Mouse (Mus musculus) spleen, adult 2 months (tissue): Measurements from ENCODE around the gene Gm5431. TPM values are rescaled to one million over a fixed set of nuclear protein-coding genes. Genes with fewer than 3 reads are reported as not detected.

Experiments
- DNase-seq, 2 experiments: peaks; one replicate each; pipeline versions ENCODE4 v3.0.0 to v3.0.0-alpha.2; 2012 to 2021; ENCODE audit warnings: low spot score in 2 of 2, low read depth in 1 of 2
- H3K27ac ChIP-seq: fragments of 200-500 bp; 2 replicates; pipeline ENCODE4 v1.5.1; 2012; ENCODE audit warnings: low read length, inconsistent platforms; ENCODE audit not compliant: insufficient read depth
- H3K27me3 ChIP-seq: fragments of 200-500 bp; 2 replicates; pipeline ENCODE4 v1.6.1; 2012; ENCODE audit warnings: mild to moderate bottlenecking, moderate library complexity, low read length, inconsistent platforms; ENCODE audit not compliant: control insufficient read depth, insufficient read depth
- H3K36me3 ChIP-seq: fragments of 200-500 bp; 2 replicates; pipeline ENCODE4 v1.6.1; 2012; ENCODE audit warnings: mild to moderate bottlenecking, low read length, inconsistent platforms; ENCODE audit not compliant: control insufficient read depth, insufficient read depth
- H3K4me1 ChIP-seq: fragments of 200-500 bp; 2 replicates; pipeline ENCODE4 v1.6.1; 2011; ENCODE audit warnings: inconsistent platforms; ENCODE audit not compliant: control insufficient read depth, insufficient read depth, insufficient read length
- H3K4me3 ChIP-seq: fragments of 200-500 bp; 2 replicates; pipeline ENCODE4 v1.5.1; 2011; ENCODE audit warnings: mild to moderate bottlenecking, inconsistent platforms; ENCODE audit not compliant: insufficient read depth, insufficient read length; ENCODE audit errors: extremely low read depth
- CTCF ChIP-seq: fragments of 200-500 bp; IDR thresholded peaks from 2 replicates; pipeline ENCODE4 v1.5.1; 2011; ENCODE audit warnings: mild to moderate bottlenecking, inconsistent platforms; ENCODE audit not compliant: insufficient read depth, insufficient read length, insufficient replicate concordance; ENCODE audit errors: extremely low read depth
- POLR2A ChIP-seq: fragments of 200-500 bp; IDR thresholded peaks from 2 replicates; pipeline ENCODE4 v1.6.1; 2011; ENCODE audit warnings: low read depth, low read length, inconsistent platforms
- WGBS: fragments of 180-500 bp; shearing (Covaris S2); methylation state at CpG from one replicate; pipeline ENCODE4 v1.1.7; 2018; 5-methylcytosine and 5-hydroxymethylcytosine counted together
- polyA plus RNA-seq: library from polyadenylated mRNA; depleted of rRNA; stranded (reverse); fragments of >200 nt; gene quantifications from 2 replicates; pipeline ENCODE4 v1.2.3, GENCODE M21; 2012

Gm5431 gene
- polyA plus RNA-seq, 1 experiment, result 0.37 TPM

- peak overlapping the region; percentile 67 for H3K27ac ChIP-seq
- H3K4me3 ChIP-seq, result peak overlapping the region; percentile 63
- H3K4me1 ChIP-seq, result peaks cover 4% of the 10 kb centered on the region; the same call in 1 of the 2 replicates
- TF ChIP-seq POLR2A (no peak), CTCF (no peak)
- DNase-seq, result no peak
- H3K36me3 ChIP-seq, result peaks cover 25% of the 10 kb centered on the region
- WGBS, result 3% methylated on average over 7 of the region's 7 CpGs
- H3K27me3 ChIP-seq, result no peaks in the 10 kb centered on the region
Observed at GRCm38 (mm10) chr11:48869380-48870110, 32.5 kb downstream of the Gm5431 start.

DNA sequence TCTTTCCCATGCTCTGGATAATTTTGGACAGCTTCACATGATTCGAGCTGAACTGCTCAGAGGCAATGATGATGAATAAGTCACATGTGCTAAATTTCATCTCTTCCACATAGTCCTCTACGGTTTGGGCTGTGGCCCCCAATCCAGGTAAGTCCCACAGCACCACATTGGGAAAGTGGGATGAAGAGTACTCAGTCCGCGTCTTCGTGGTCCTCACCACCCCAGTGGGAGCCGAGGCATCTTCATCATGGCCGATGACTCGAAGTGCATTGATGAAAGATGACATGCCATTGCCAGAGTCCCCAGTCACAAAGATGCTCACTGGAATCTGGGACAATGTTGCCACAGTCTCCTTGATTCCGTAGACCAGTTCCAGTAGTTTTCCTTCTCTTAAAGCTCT lies 35.5 kb downstream of the Gm5431 start:
- WGBS, result 97% methylated on average over 9 of the region's 9 CpGs
- Histone ChIP-seq H3K27ac (no peak overlapping the region), H3K4me3 (no peak overlapping the region), H3K4me1 (no peaks in the 10 kb centered on the region), H3K27me3 (no peaks in the 10 kb centered on the region), H3K36me3 (peaks cover 26% of the 10 kb centered on the region)
- no peak for TF ChIP-seq CTCF
- no peak for DNase-seq

GRCm38 (mm10) chr11:48863808-48864207 lies 38.2 kb downstream of the Gm5431 start:
- H3K4me3 ChIP-seq, result no peak overlapping the region
- peaks cover 26% of the 10 kb centered on the region for H3K36me3 ChIP-seq
- no peaks in the 10 kb centered on the region for H3K4me1 ChIP-seq
- WGBS, result 62% methylated on average over 3 of the region's 3 CpGs
- no peaks in the 10 kb centered on the region for H3K27me3 ChIP-seq
- H3K27ac ChIP-seq, result no peak overlapping the region
- TF ChIP-seq POLR2A (no peak), CTCF (no peak)
- DNase-seq, result no peak

- H3K36me3 ChIP-seq, result peaks cover 24% of the 10 kb centered on the region
- no peak overlapping the region for H3K27ac ChIP-seq
- H3K27me3 ChIP-seq, result no peaks in the 10 kb centered on the region
- TF ChIP-seq CTCF, result no peak
- no peak for TF ChIP-seq POLR2A
- no peaks in the 10 kb centered on the region for H3K4me1 ChIP-seq
- H3K4me3 ChIP-seq, result no peak overlapping the region
- WGBS, result 95% methylated on average over 1 of the region's 1 CpGs
- DNase-seq, result no peak
Observed at GRCm38 (mm10) chr11:48862784-48863319, 39.2 kb downstream of the Gm5431 start.

- peak; percentile 58 to 70 for DNase-seq
- Histone ChIP-seq H3K36me3 (no peaks in the 10 kb centered on the region), H3K4me3 (no peak overlapping the region), H3K27me3 (no peaks in the 10 kb centered on the region), H3K27ac (no peak overlapping the region), H3K4me1 (peaks cover 5% of the 10 kb centered on the region; the same call in 1 of the 2 replicates)
- WGBS, result under 1% methylated on average over 6 of the region's 6 CpGs
- TF ChIP-seq CTCF (peak; percentile 20; the same call in 1 of the 2 replicates), POLR2A (no peak)
Observed at GRCm38 (mm10) chr11:48859014-48859413, 43.0 kb downstream of the Gm5431 start.

GRCm38 (mm10) chr11:48853474-48854180 lies 48.4 kb downstream of the Gm5431 start:
- Histone ChIP-seq H3K36me3 (peaks cover 3% of the 10 kb centered on the region), H3K27ac (peak overlapping the region; percentile 58), H3K4me1 (peaks cover 12% of the 10 kb centered on the region; the same call in 1 of the 2 replicates), H3K4me3 (peak overlapping the region; percentile 57), H3K27me3 (no peaks in the 10 kb centered on the region)
- WGBS, result 2% methylated on average over 31 of the region's 31 CpGs
- DNase-seq, result peak; percentile 69 to 81
- TF ChIP-seq POLR2A (no peak; the same call in 1 of the 2 replicates), CTCF (peak; percentile 8; the same call in 1 of the 2 replicates)
